Mouse (Mus musculus) MEL (cell line): ENCODE data around the gene Pnpla6. TPM values are rescaled to one million over a fixed set of nuclear protein-coding genes. Genes with fewer than 3 reads are reported as not detected.
A peak's percentile ranks its signal among the peaks of the same experiment; 100 is the strongest.

Experiments used
- DNase-seq: peaks from one replicate; pipeline ENCODE4 v3.0.0; 2011; ENCODE audit warnings: low read depth, low spot score
- H3K27ac ChIP-seq: 2 replicates; pipeline ENCODE4 v1.5.1; 2012; ENCODE audit warnings: low read depth, mild to moderate bottlenecking, control low read depth, low read length, moderate library complexity; ENCODE audit not compliant: control insufficient read depth
- H3K27me3 ChIP-seq, 2 experiments: fragments of 150-350 bp in 1 of 2; sonication (generic) in 1 of 2; 2 replicates each; pipeline ENCODE4 v1.6.1; 2012; ENCODE audit warnings: low read length in 2 of 2, mild to moderate bottlenecking in 2 of 2, improper control_type of control experiment in 1 of 2, moderate library complexity in 1 of 2; ENCODE audit not compliant: insufficient read depth in 2 of 2, control insufficient read depth in 1 of 2
- H3K36me3 ChIP-seq, 2 experiments: 2 replicates each; pipeline ENCODE4 v1.6.1; 2012 to 2014; ENCODE audit warnings: low read length in 2 of 2, improper control_type of control experiment in 1 of 2, inconsistent platforms in 1 of 2, mild to moderate bottlenecking in 1 of 2; ENCODE audit not compliant: insufficient read depth in 2 of 2, control insufficient read depth in 1 of 2
- H3K4me1 ChIP-seq, 2 experiments: fragments of 150-350 bp in 1 of 2; sonication (generic) in 1 of 2; 2 replicates each; pipeline ENCODE4 v1.6.1; 2012; ENCODE audit warnings: low read length in 2 of 2, improper control_type of control experiment in 1 of 2, mild to moderate bottlenecking in 1 of 2; ENCODE audit not compliant: insufficient read depth in 2 of 2, control insufficient read depth in 1 of 2
- H3K4me3 ChIP-seq, 2 experiments: fragments of 150-350 bp in 1 of 2; sonication (generic) in 1 of 2; 2 replicates each; pipeline ENCODE4 v1.5.1; 2012; ENCODE audit warnings: low read depth in 2 of 2, low read length in 2 of 2, mild to moderate bottlenecking in 2 of 2, moderate library complexity in 2 of 2, control low read depth in 1 of 2, improper control_type of control experiment in 1 of 2; ENCODE audit not compliant: control insufficient read depth in 1 of 2, insufficient read depth in 1 of 2
- H3K79me2 ChIP-seq: 2 replicates; pipeline ENCODE4 v1.6.1; 2012; ENCODE audit warnings: mild to moderate bottlenecking, low read length, moderate library complexity; ENCODE audit not compliant: control insufficient read depth, poor library complexity, insufficient read depth
- H3K9ac ChIP-seq: 2 replicates; pipeline ENCODE4 v1.6.1; 2012; ENCODE audit warnings: low read depth, mild to moderate bottlenecking, control low read depth, low read length, moderate library complexity; ENCODE audit not compliant: control insufficient read depth, poor library complexity, severe bottlenecking
- H3K9me3 ChIP-seq: fragments of 150-350 bp; sonication (generic); replicated peaks from 2 replicates; pipeline ENCODE4 v1.6.1; 2012; ENCODE audit warnings: mild to moderate bottlenecking, low read length, improper control_type of control experiment, moderate library complexity; ENCODE audit not compliant: insufficient read depth
- BHLHE40 ChIP-seq: IDR thresholded peaks from 2 replicates; pipeline ENCODE4 v1.6.1; 2012; ENCODE audit warnings: low read depth, mild to moderate bottlenecking, inconsistent platforms, low read length, improper control_type of control experiment, borderline replicate concordance
- CHD1 ChIP-seq: IDR thresholded peaks from 2 replicates; pipeline ENCODE4 v1.6.1; 2012; ENCODE audit warnings: low read depth, mild to moderate bottlenecking, inconsistent platforms, low read length, improper control_type of control experiment
- CTCF ChIP-seq, 3 experiments: IDR thresholded peaks in 2 of 3; conservative IDR thresholded peaks in 1 of 3; 2 replicates each; pipeline ENCODE4 v1.5.1; 2011 to 2012; ENCODE audit warnings: low read length in 3 of 3, low read depth in 2 of 3, mild to moderate bottlenecking in 2 of 3, improper control_type of control experiment in 1 of 3, inconsistent platforms in 1 of 3, mixed read lengths in 1 of 3, moderate library complexity in 1 of 3; ENCODE audit not compliant: control insufficient read depth in 1 of 3, insufficient read depth in 1 of 3, poor library complexity in 1 of 3, severe bottlenecking in 1 of 3
- E2F4 ChIP-seq: IDR thresholded peaks from 2 replicates; pipeline ENCODE4 v1.6.1; 2011; ENCODE audit warnings: low read depth, low read length, improper control_type of control experiment, borderline replicate concordance
- ELF1 ChIP-seq: IDR thresholded peaks from 2 replicates; pipeline ENCODE4 v1.6.1; 2014; ENCODE audit warnings: low read depth, mild to moderate bottlenecking, inconsistent platforms, low read length, improper control_type of control experiment, moderate library complexity
- EP300 ChIP-seq, 2 experiments: IDR thresholded peaks; 2 replicates each; pipeline ENCODE4 v1.6.1; 2011; ENCODE audit warnings: improper control_type of control experiment in 2 of 2, low read length in 2 of 2, low read depth in 1 of 2, mild to moderate bottlenecking in 1 of 2
- GABPA ChIP-seq: IDR thresholded peaks from 2 replicates; pipeline ENCODE4 v1.6.1; 2012; ENCODE audit warnings: low read depth, mild to moderate bottlenecking, inconsistent platforms, low read length, improper control_type of control experiment, moderate library complexity
- GATA1 ChIP-seq: IDR thresholded peaks from 2 replicates; pipeline ENCODE4 v1.6.1; 2011; ENCODE audit warnings: low read depth, low read length, improper control_type of control experiment
- JUND ChIP-seq: IDR thresholded peaks from 2 replicates; pipeline ENCODE4 v1.6.1; 2011; ENCODE audit warnings: low read depth, mild to moderate bottlenecking, improper control_type of control experiment, low read length
- KAT2A ChIP-seq: conservative IDR thresholded peaks from 2 replicates; pipeline ENCODE4 v1.6.1; 2012; ENCODE audit warnings: low read depth, low read length, improper control_type of control experiment, inconsistent platforms
- MAFK ChIP-seq: IDR thresholded peaks from 2 replicates; pipeline ENCODE4 v1.6.1; 2011; ENCODE audit warnings: low read depth, mild to moderate bottlenecking, low read length, improper control_type of control experiment, borderline replicate concordance
- MAX ChIP-seq: IDR thresholded peaks from 2 replicates; pipeline ENCODE4 v1.6.1; 2011; ENCODE audit warnings: low read length, improper control_type of control experiment
- NELFE ChIP-seq: IDR thresholded peaks from 2 replicates; pipeline ENCODE4 v1.6.1; 2011; ENCODE audit warnings: low read depth, low read length, improper control_type of control experiment
- POLR2AphosphoS5 ChIP-seq: IDR thresholded peaks from 2 replicates; pipeline ENCODE4 v1.6.1; 2012; ENCODE audit warnings: low read depth, borderline replicate concordance, mild to moderate bottlenecking, inconsistent platforms, low read length, moderate library complexity, mixed read lengths
- RCOR1 ChIP-seq: IDR thresholded peaks from 2 replicates; pipeline ENCODE4 v1.6.1; 2012; ENCODE audit warnings: low read depth, mild to moderate bottlenecking, inconsistent platforms, low read length, improper control_type of control experiment
- SIN3A ChIP-seq: IDR thresholded peaks from 2 replicates; pipeline ENCODE4 v1.6.1; 2012; ENCODE audit warnings: low read length, improper control_type of control experiment, inconsistent platforms
- TAL1 ChIP-seq: IDR thresholded peaks from 2 replicates; pipeline ENCODE4 v1.6.1; 2012; ENCODE audit warnings: mild to moderate bottlenecking, inconsistent platforms, low read length, moderate library complexity, mixed read lengths
- TBP ChIP-seq: IDR thresholded peaks from 2 replicates; pipeline ENCODE4 v1.8.0; 2011; ENCODE audit warnings: low read depth, low read length, improper control_type of control experiment
- TCF12 ChIP-seq: IDR thresholded peaks from 2 replicates; pipeline ENCODE4 v1.6.1; 2014; ENCODE audit warnings: low read depth, mild to moderate bottlenecking, inconsistent platforms, low read length, improper control_type of control experiment, moderate library complexity
- USF2 ChIP-seq, 2 experiments: IDR thresholded peaks; 2 replicates each; pipeline ENCODE4 v1.6.1; 2011 to 2012; ENCODE audit warnings: improper control_type of control experiment in 2 of 2, low read length in 2 of 2, borderline replicate concordance in 1 of 2, inconsistent platforms in 1 of 2, low read depth in 1 of 2, mild to moderate bottlenecking in 1 of 2; ENCODE audit not compliant: insufficient read depth in 1 of 2
- ZKSCAN1 ChIP-seq: IDR thresholded peaks from 2 replicates; pipeline ENCODE4 v1.6.1; 2012; ENCODE audit warnings: low read depth, mild to moderate bottlenecking, inconsistent platforms, low read length, improper control_type of control experiment, moderate library complexity
- ZMIZ1 ChIP-seq: IDR thresholded peaks from 2 replicates; pipeline ENCODE4 v1.6.1; 2012; ENCODE audit warnings: low read depth, mild to moderate bottlenecking, inconsistent platforms, low read length, improper control_type of control experiment, moderate library complexity
- ZNF384 ChIP-seq: IDR thresholded peaks from 2 replicates; pipeline ENCODE4 v1.6.1; 2012; ENCODE audit warnings: low read depth, mild to moderate bottlenecking, inconsistent platforms, low read length, improper control_type of control experiment
- polyA plus RNA-seq, 2 experiments: library from polyadenylated mRNA; stranded (reverse) in 1 of 2; unstranded in 1 of 2; fragments of >175 nt in 1 of 2; fragments of >200 nt in 1 of 2; gene quantifications; 2 replicates each; pipeline versions ENCODE4 v1.2.1 to v1.2.4; 2012; ENCODE audit warnings: low replicate concordance in 2 of 2, low read depth in 1 of 2; ENCODE audit not compliant: insufficient read length in 2 of 2, insufficient read depth in 1 of 2, missing spikeins in 1 of 2
- total RNA-seq: library from RNA; depleted of rRNA; stranded (reverse); fragments of 300-350 nt; gene quantifications from 2 replicates; pipeline ENCODE4 v1.2.3, GENCODE M21; 2012

The Pnpla6 gene
- total and polyA plus RNA-seq, 3 experiments, result 8.6 to 16.5 TPM; not detected in 1

- 0 out of 2 replicates have a peak, but pooled peaks have one; percentile 34 for TF ChIP-seq TCF12
- TF ChIP-seq POLR2AphosphoS5, result no peak
- no peak for TF ChIP-seq E2F4
- TF ChIP-seq, all 39 proteins: peak for 17
Measured at GRCm38 (mm10) chr8:3516450-3517116, 1.4 kb downstream of the Pnpla6 start (continued).

- H3K4me1 ChIP-seq, result peaks cover 4 to 8% of the 10 kb centered on the region in 2 experiments
- H3K27me3 ChIP-seq, result no peaks in the 10 kb centered on the region
- H3K9me3 ChIP-seq, result no peaks in the 10 kb centered on the region
- peak overlapping the region in 1 of 2 experiments; percentile 68; a peak in 2 of 4 replicates for H3K4me3 ChIP-seq
- TF ChIP-seq JUND (no peak), ZMIZ1 (no peak), MAFK (no peak), SIN3A (no peak), ZNF384 (no peak), ZKSCAN1 (no peak), TBP (no peak), GABPA (no peak), KAT2A (no peak), CHD1 (no peak)
- TF ChIP-seq, all 39 proteins: peak for 0
- DNase-seq, result no peak
- Histone ChIP-seq H3K27ac (no peak overlapping the region), H3K36me3 (peaks cover 0 to 5% of the 10 kb centered on the region in 2 experiments; a peak in 2 of 4 replicates), H3K79me2 (no peaks in the 10 kb centered on the region), H3K9ac (no peak overlapping the region)
Measured at GRCm38 (mm10) chr8:3517117-3517495, 1.9 kb downstream of the Pnpla6 start.

GRCm38 (mm10) chr8:3522007-3522697 is 7.0 kb downstream of the Pnpla6 start:
- H3K36me3 ChIP-seq, result peaks cover 0 to 5% of the 10 kb centered on the region in 2 experiments; a peak in 1 of 4 replicates
- no peaks in the 10 kb centered on the region for H3K27me3 ChIP-seq
- no peaks in the 10 kb centered on the region for H3K9me3 ChIP-seq
- H3K4me3 ChIP-seq, result no peak overlapping the region
- DNase-seq, result peak; percentile 40
- H3K9ac ChIP-seq, result no peak overlapping the region
- no peaks in the 10 kb centered on the region for H3K79me2 ChIP-seq
- peaks cover 7 to 9% of the 10 kb centered on the region in 2 experiments for H3K4me1 ChIP-seq
- no peak overlapping the region for H3K27ac ChIP-seq
- peak; percentile 67; the same call in 1 of the 2 replicates for TF ChIP-seq TCF12
- no peak for TF ChIP-seq CHD1
- TF ChIP-seq EP300 (IDR thresholded peaks at IDR 0.05; ENCODE audit: low read depth in 1 of 2, low read length in 2 of 2), result peak in 1 of 2 experiments; percentile 70; a peak in 2 of 4 replicates
- no peak for TF ChIP-seq RCOR1
- no peak for TF ChIP-seq CTCF (IDR thresholded peaks at IDR 0.05 in 2 of 3, conservative IDR thresholded peaks at IDR 0.05 in 1 of 3; ENCODE audit: control insufficient read depth in 1 of 3, insufficient read depth in 1 of 3, low read depth in 2 of 3, low read length in 3 of 3, poor library complexity in 1 of 3, severe bottlenecking in 1 of 3)
- no peak for TF ChIP-seq USF2 (IDR thresholded peaks at IDR 0.05; ENCODE audit: borderline replicate concordance in 1 of 2, insufficient read depth in 1 of 2, low read depth in 1 of 2, low read length in 2 of 2)
- TF ChIP-seq MAX, result no peak
- TF ChIP-seq ELF1, result no peak
- TF ChIP-seq GATA1, result peak; percentile 51; the same call in 1 of the 2 replicates
- peak; percentile 71 for TF ChIP-seq TAL1
- TF ChIP-seq NELFE, result no peak
- TF ChIP-seq BHLHE40, result no peak
